Mouse (Mus musculus): ENCODE measurements around the gene Ak1. TPM values are rescaled to one million over a fixed set of nuclear protein-coding genes. Genes with fewer than 3 reads are reported as not detected.

Ak1 gene
- polyA plus RNA-seq, 1 experiment from 2014 or later = 27.0 TPM

MicroRNAs encoded within 50 kb of the gene (microRNA counts, 519-probe panel; counts per million panel counts)
- not detected for microRNA mmu-miR-1954

Small RNA genes lying within 50 kb of the gene (microRNA-seq; reads per million reads assigned to microRNA genes)
- gene Gm47291 (not detected), gene Mir1954 (not detected)

Other genes with a start within 250 kb of the Ak1 start
- 51.0 and 51.4 TPM in 2 replicates for gene 1110008P14Rik, start 239.8 kb upstream of the Ak1 start, polyA plus RNA-seq (2016; fragmentation: Nextera tagmentation; extraction: Ambion mirVana)
- gene Lcn2, start 233.5 kb upstream of the Ak1 start, polyA plus RNA-seq (2016; fragmentation: Nextera tagmentation; extraction: Ambion mirVana) = 0.45 and 0.50 TPM in 2 replicates
- 29.6 and 29.9 TPM in 2 replicates for gene Ptges2, start 225.9 kb upstream of the Ak1 start, polyA plus RNA-seq (2016; fragmentation: Nextera tagmentation; extraction: Ambion mirVana)
- gene Naif1, start 171.3 kb upstream of the Ak1 start, polyA plus RNA-seq (2016; fragmentation: Nextera tagmentation; extraction: Ambion mirVana) = 6.1 and 6.2 TPM in 2 replicates
- gene Slc25a25, start 170.3 kb upstream of the Ak1 start, polyA plus RNA-seq (2016; fragmentation: Nextera tagmentation; extraction: Ambion mirVana) = 38.8 and 39.9 TPM in 2 replicates
- 8.7 and 9.6 TPM in 2 replicates for gene Fam102a, start 86.4 kb upstream of the Ak1 start, polyA plus RNA-seq (2016; fragmentation: Nextera tagmentation; extraction: Ambion mirVana)
- gene Dpm2, start 50.9 kb upstream of the Ak1 start, polyA plus RNA-seq (2016; fragmentation: Nextera tagmentation; extraction: Ambion mirVana) = 106 and 110 TPM in 2 replicates
- gene Pip5kl1, start 47.0 kb upstream of the Ak1 start, polyA plus RNA-seq (2016; fragmentation: Nextera tagmentation; extraction: Ambion mirVana) = 2.6 and 3.1 TPM in 2 replicates
- 0.19 TPM in 1 of 2 replicates, not detected in the other for gene 9430097D07Rik, start 46.1 kb upstream of the Ak1 start, polyA plus RNA-seq (2016; fragmentation: Nextera tagmentation; extraction: Ambion mirVana)
- gene St6galnac4, start 34.7 kb upstream of the Ak1 start, polyA plus RNA-seq (2016; fragmentation: Nextera tagmentation; extraction: Ambion mirVana) = 15.1 and 17.0 TPM in 2 replicates
- gene St6galnac6, start 22.0 kb upstream of the Ak1 start, polyA plus RNA-seq (2016; fragmentation: Nextera tagmentation; extraction: Ambion mirVana) = 11.6 and 11.7 TPM in 2 replicates
- gene Eng, start 24.8 kb downstream of the Ak1 start, polyA plus RNA-seq (2016; fragmentation: Nextera tagmentation; extraction: Ambion mirVana) = 21.0 and 21.4 TPM in 2 replicates
- gene Fpgs, start 82.4 kb downstream of the Ak1 start, polyA plus RNA-seq (2016; fragmentation: Nextera tagmentation; extraction: Ambion mirVana) = 16.4 and 19.6 TPM in 2 replicates
- gene Cdk9, start 91.3 kb downstream of the Ak1 start, polyA plus RNA-seq (2016; fragmentation: Nextera tagmentation; extraction: Ambion mirVana) = 105 and 110 TPM in 2 replicates
- gene Sh2d3c, start 99.3 kb downstream of the Ak1 start, polyA plus RNA-seq (2016; fragmentation: Nextera tagmentation; extraction: Ambion mirVana) = 30.1 and 35.1 TPM in 2 replicates
- gene 6330409D20Rik, start 119.3 kb downstream of the Ak1 start, polyA plus RNA-seq (2016; fragmentation: Nextera tagmentation; extraction: Ambion mirVana) = 1.9 and 2.1 TPM in 2 replicates
- gene Tor2a, start 135.5 kb downstream of the Ak1 start, polyA plus RNA-seq (2016; fragmentation: Nextera tagmentation; extraction: Ambion mirVana) = 53.3 and 57.0 TPM in 2 replicates
- gene Ttc16, start 153.9 kb downstream of the Ak1 start, polyA plus RNA-seq (2016; fragmentation: Nextera tagmentation; extraction: Ambion mirVana) = 0.46 and 0.67 TPM in 2 replicates
- 3.9 and 5.3 TPM in 2 replicates for gene Ptrh1, start 154.0 kb downstream of the Ak1 start, polyA plus RNA-seq (2016; fragmentation: Nextera tagmentation; extraction: Ambion mirVana)
- 0.15 and 0.45 TPM in 2 replicates for gene Cfap157, start 162.7 kb downstream of the Ak1 start, polyA plus RNA-seq (2016; fragmentation: Nextera tagmentation; extraction: Ambion mirVana)
- 68.5 and 73.5 TPM in 2 replicates for gene Stxbp1, start 225.5 kb downstream of the Ak1 start, polyA plus RNA-seq (2016; fragmentation: Nextera tagmentation; extraction: Ambion mirVana)